26 mouse cellular contexts compared by ENCODE assay signal in genomic region chr19:7524879-7525278, GRCm38 (mm10).
"Had no signal": no experiment of that assay in that cellular context is flagged by ENCODE, and none has a peak within 500 bp of the region (broad histone marks: within the 10 kb centered on the region; RNA-seq: fewer than 3 reads in every experiment).

No protein-coding gene starts in this region.

- H3K4me3 ChIP-seq: heart, adult 2 months; hindbrain, embryonic 10.5 days; hindbrain, embryonic 12.5 days; intestine, embryonic 15.5 days; limb, embryonic 13.5 days; limb, embryonic 15.5 days; liver, embryonic 12.5 days had no signal

- H3K9ac ChIP-seq: hindbrain, embryonic 12.5 days; hindbrain, embryonic 14.5 days; intestine, embryonic 15.5 days; limb, embryonic 13.5 days; limb, embryonic 15.5 days; liver, embryonic 12.5 days; liver, embryonic 14.5 days had no signal

- H3K27me3 ChIP-seq: hindbrain, embryonic 12.5 days; intestine, embryonic 15.5 days; limb, embryonic 13.5 days; limb, embryonic 15.5 days; liver, embryonic 12.5 days had no signal

- H3K27ac ChIP-seq: heart, adult 2 months; hindbrain, embryonic 10.5 days; hindbrain, embryonic 12.5 days; hindbrain, embryonic 14.5 days; intestine, embryonic 15.5 days; kidney, postnatal 0 days; limb, embryonic 13.5 days; limb, embryonic 15.5 days; liver, embryonic 12.5 days; liver, embryonic 14.5 days had no signal

- H3K4me1 ChIP-seq: hindbrain, embryonic 10.5 days; hindbrain, embryonic 12.5 days; intestine, embryonic 15.5 days; limb, embryonic 13.5 days; limb, embryonic 15.5 days; liver, embryonic 12.5 days had no signal

- H3K9me3 ChIP-seq: hindbrain, embryonic 12.5 days; intestine, embryonic 15.5 days; limb, embryonic 13.5 days; limb, embryonic 15.5 days; liver, embryonic 12.5 days had no signal

- ATAC-seq: hindbrain, embryonic 16.5 days; inflammation-experienced regulatory T-cells, adult 6 months; intestine, embryonic 15.5 days; intestine, postnatal 0 days; liver, embryonic 12.5 days had no signal

- DNase-seq: gastrocnemius, postnatal 14 days; gastrocnemius, postnatal 36 days; heart, adult 11 months; heart, adult 2 months; heart, postnatal 10 days; heart, postnatal 4 days; kidney, adult 18-20 months; kidney, adult 8-10 months; kidney, postnatal 14 days; kidney, postnatal 36 days; layer of hippocampus, adult 9-11 months; layer of hippocampus, postnatal 36 days; left cerebral cortex, postnatal 4 days had no signal

- H3K4me2 ChIP-seq: heart, embryonic 11.5 days; hindbrain, embryonic 12.5 days; hindbrain, embryonic 14.5 days; intestine, embryonic 15.5 days; limb, embryonic 13.5 days; limb, embryonic 15.5 days; liver, embryonic 12.5 days had no signal
